Mouse (Mus musculus) G1E (cell line): Measurements from ENCODE around the gene Kcnk5. TPM values are rescaled to one million over a fixed set of nuclear protein-coding genes. Genes with fewer than 3 reads are reported as not detected.

Source experiments
- ATAC-seq: 2 replicates; pipeline ENCODE4 v1.8.0; 2016; ENCODE audit warnings: mild to moderate bottlenecking; ENCODE audit not compliant: insufficient number of reproducible peaks, poor library complexity, low FRiP score, severe bottlenecking; ENCODE audit errors: extremely low read depth
- DNase-seq: peaks from one replicate; pipeline ENCODE4 v3.0.0; 2012; ENCODE audit warnings: low spot score
- H3K27me3 ChIP-seq: 2 replicates; pipeline ENCODE4 v1.6.1; 2012; ENCODE audit warnings: mild to moderate bottlenecking, low read length, inconsistent platforms; ENCODE audit not compliant: insufficient read depth
- H3K36me3 ChIP-seq: replicated peaks from 2 replicates; pipeline ENCODE3; 2012; ENCODE audit warnings: mild to moderate bottlenecking, inconsistent platforms
- H3K4me1 ChIP-seq: 2 replicates; pipeline ENCODE4 v1.6.1; 2012; ENCODE audit warnings: low read depth, low read length, inconsistent platforms, mixed read lengths; ENCODE audit not compliant: insufficient read depth
- H3K4me3 ChIP-seq: 2 replicates; pipeline ENCODE4 v1.5.1; 2012; ENCODE audit warnings: low read depth, mild to moderate bottlenecking, inconsistent platforms, low read length, moderate library complexity, mixed read lengths
- H3K9me3 ChIP-seq: replicated peaks from 2 replicates; pipeline ENCODE4 v1.6.1; 2012; ENCODE audit warnings: inconsistent platforms
- CTCF ChIP-seq: IDR thresholded peaks from 2 replicates; pipeline ENCODE4 v1.5.1; 2012; ENCODE audit warnings: low read depth, low read length, inconsistent platforms, mixed read lengths
- GATA1 ChIP-seq: IDR thresholded peaks from 2 replicates; pipeline ENCODE4 v1.6.1; 2012; ENCODE audit warnings: borderline replicate concordance, low read length, inconsistent platforms, mixed read lengths
- GATA2 ChIP-seq: IDR thresholded peaks from 2 replicates; pipeline ENCODE4 v1.6.1; 2012; ENCODE audit warnings: low read depth, low read length, inconsistent platforms, borderline replicate concordance
- POLR2AphosphoS5 ChIP-seq: IDR thresholded peaks from 2 replicates; pipeline ENCODE4 v1.6.1; 2012; ENCODE audit warnings: low read depth, low read length, inconsistent platforms; ENCODE audit not compliant: insufficient replicate concordance
- TAL1 ChIP-seq: conservative IDR thresholded peaks from 2 replicates; pipeline ENCODE4 v1.6.1; 2012; ENCODE audit warnings: low read depth, low read length, inconsistent platforms, mixed read lengths
- polyA plus RNA-seq: library from polyadenylated mRNA; stranded (reverse); fragments of >175 nt; gene quantifications from 2 replicates; pipeline ENCODE4 v1.2.3, GENCODE M21; 2012
- total RNA-seq, 2 experiments: library from RNA; stranded (forward) in 1 of 2; stranded (reverse) in 1 of 2; fragments of 200-1000 nt in 1 of 2; fragments of >200 nt in 1 of 2; fragmentation: Nextera tagmentation in 1 of 2; gene quantifications; 2 replicates each; pipeline ENCODE4 v1.2.3; 2014 to 2017

The Kcnk5 gene
- total and polyA plus RNA-seq, 3 experiments, result 5.0 to 12.5 (median 7.5) TPM

GRCm38 (mm10) chr14:20157595-20157994 is 24.0 kb downstream of the Kcnk5 start:
- Histone ChIP-seq H3K4me3 (no peak overlapping the region), H3K27me3 (no peaks in the 10 kb centered on the region), H3K4me1 (peaks cover 48% of the 10 kb centered on the region), H3K36me3 (peaks cover 77% of the 10 kb centered on the region), H3K9me3 (no peaks in the 10 kb centered on the region)
- no peak for DNase-seq
- no peak for ATAC-seq
- no peak for TF ChIP-seq GATA2
- TF ChIP-seq CTCF, result no peak
- no peak for TF ChIP-seq GATA1
- no peak for TF ChIP-seq TAL1
- no peak for TF ChIP-seq POLR2AphosphoS5

GRCm38 (mm10) chr14:20155718-20156117 is 25.9 kb downstream of the Kcnk5 start:
- peaks cover 76% of the 10 kb centered on the region for H3K36me3 ChIP-seq
- no peak overlapping the region for H3K4me3 ChIP-seq
- no peak for TF ChIP-seq POLR2AphosphoS5
- TF ChIP-seq CTCF, result no peak
- TF ChIP-seq TAL1, result no peak
- no peak for TF ChIP-seq GATA2
- TF ChIP-seq GATA1, result no peak
- no peaks in the 10 kb centered on the region for H3K9me3 ChIP-seq
- DNase-seq (no peak), ATAC-seq (no peak)
- H3K27me3 ChIP-seq, result no peaks in the 10 kb centered on the region
- H3K4me1 ChIP-seq, result peaks cover 45% of the 10 kb centered on the region

DNA sequence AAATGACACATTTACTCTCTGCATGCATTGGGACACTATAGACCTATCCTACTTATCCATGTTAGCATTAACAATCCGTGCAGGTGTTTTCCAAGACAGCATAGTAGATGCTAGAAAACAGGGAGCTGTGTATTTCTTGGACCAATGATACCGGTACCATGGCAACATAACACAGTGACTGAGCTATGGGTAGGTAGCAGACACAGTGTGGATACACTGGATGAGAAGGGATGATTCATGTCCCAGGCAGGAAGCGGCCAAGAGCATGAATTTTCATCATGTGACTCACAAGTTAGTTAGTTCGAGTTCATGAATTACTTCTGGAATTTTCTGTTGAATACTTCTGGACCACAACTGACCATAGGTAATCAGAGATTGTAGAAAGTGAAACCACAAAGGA is 26.7 kb downstream of the Kcnk5 start:
- Histone ChIP-seq H3K4me1 (peaks cover 47% of the 10 kb centered on the region), H3K27me3 (no peaks in the 10 kb centered on the region), H3K4me3 (no peak overlapping the region), H3K36me3 (peaks cover 77% of the 10 kb centered on the region), H3K9me3 (no peaks in the 10 kb centered on the region)
- DNase-seq (no peak), ATAC-seq (no peak)
- TF ChIP-seq GATA1, result no peak
- TF ChIP-seq TAL1, result no peak
- TF ChIP-seq CTCF, result no peak
- no peak for TF ChIP-seq POLR2AphosphoS5
- TF ChIP-seq GATA2, result no peak

DNA sequence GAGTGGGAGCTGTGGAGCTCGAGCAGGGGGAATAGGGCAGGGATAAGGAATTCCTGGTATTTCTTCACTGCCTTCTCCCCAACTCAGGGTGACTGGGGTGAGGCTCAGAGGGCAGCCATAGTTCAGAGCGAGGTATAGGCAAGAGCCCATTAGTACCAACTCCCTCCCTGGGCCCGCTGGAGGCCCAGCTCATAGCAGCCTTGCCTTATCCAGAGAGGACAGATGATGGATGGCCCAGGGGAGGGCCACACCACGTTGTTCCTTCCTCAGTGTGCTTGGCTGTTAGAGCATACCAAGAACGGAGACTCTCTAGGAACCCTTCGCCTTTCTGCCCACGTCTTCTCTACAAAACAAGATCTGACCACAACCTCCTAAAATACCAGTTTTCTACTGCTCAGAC is 27.4 kb downstream of the Kcnk5 start:
- TF ChIP-seq GATA2 (no peak), TAL1 (no peak), CTCF (no peak), GATA1 (no peak), POLR2AphosphoS5 (no peak)
- ATAC-seq (no peak), DNase-seq (no peak)
- Histone ChIP-seq H3K4me3 (no peak overlapping the region), H3K9me3 (no peaks in the 10 kb centered on the region), H3K4me1 (peaks cover 51% of the 10 kb centered on the region), H3K27me3 (no peaks in the 10 kb centered on the region), H3K36me3 (peaks cover 78% of the 10 kb centered on the region)

- Histone ChIP-seq H3K36me3 (peaks cover 82% of the 10 kb centered on the region), H3K9me3 (no peaks in the 10 kb centered on the region), H3K27me3 (no peaks in the 10 kb centered on the region), H3K4me1 (peaks cover 38% of the 10 kb centered on the region), H3K4me3 (no peak overlapping the region)
- TF ChIP-seq TAL1, result no peak
- no peak for TF ChIP-seq GATA1
- no peak for TF ChIP-seq GATA2
- no peak for TF ChIP-seq POLR2AphosphoS5
- no peak for TF ChIP-seq CTCF
- ATAC-seq (no peak), DNase-seq (no peak)
Observed at GRCm38 (mm10) chr14:20149127-20150080, 32.2 kb downstream of the Kcnk5 start.

DNA sequence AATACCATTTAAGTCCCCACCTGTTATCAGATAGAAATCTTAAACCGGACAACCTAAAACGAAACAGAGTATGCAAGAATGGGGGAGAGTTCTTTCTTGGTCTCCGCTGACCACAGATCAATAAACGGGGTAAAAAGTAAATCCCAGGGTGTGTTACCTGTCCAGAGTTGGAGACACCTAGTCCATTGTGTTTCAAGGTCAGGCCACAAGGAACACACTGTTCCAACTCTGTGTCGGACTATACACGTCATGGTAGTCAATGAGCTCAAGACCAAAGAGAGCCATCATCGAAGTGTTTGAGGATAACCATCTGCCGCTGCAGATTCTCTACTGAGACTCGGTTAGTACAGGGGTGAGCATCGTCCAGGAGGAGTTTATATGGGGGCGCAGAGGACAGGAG is 33.1 kb downstream of the Kcnk5 start:
- H3K4me1 ChIP-seq, result peaks cover 36% of the 10 kb centered on the region
- H3K36me3 ChIP-seq, result peaks cover 87% of the 10 kb centered on the region

More for the DNA sequence above, 33.1 kb downstream of the Kcnk5 start:
- Histone ChIP-seq H3K27me3 (no peaks in the 10 kb centered on the region), H3K4me3 (no peak overlapping the region), H3K9me3 (no peaks in the 10 kb centered on the region)
- no peak for TF ChIP-seq TAL1
- TF ChIP-seq GATA2, result no peak
- TF ChIP-seq POLR2AphosphoS5, result no peak
- no peak for TF ChIP-seq GATA1
- no peak for TF ChIP-seq CTCF
- ATAC-seq (no peak), DNase-seq (no peak)
